Mouse (Mus musculus) embryonic facial prominence, embryonic 15.5 days (tissue): ENCODE results near the gene E130308A19Rik. TPM values are rescaled to one million over a fixed set of nuclear protein-coding genes. Genes with fewer than 3 reads are reported as not detected.
"Not testable (repeated sequence)": the region's sequence is repeated elsewhere in the genome, so short reads cannot be mapped to it uniquely, and the experiment has no call there.

Experiments
- ATAC-seq: fragments of 200-750 bp; cut with Nextera tagmentation; 2 replicates; pipeline ENCODE4 v1.8.0; 2017; ENCODE audit warnings: low read depth, moderate TSS enrichment; ENCODE audit not compliant: insufficient number of reproducible peaks, low FRiP score, low TSS enrichment
- H3K27ac ChIP-seq: fragments of 300-500 bp; sonication (generic); replicated peaks from 2 replicates; pipeline ENCODE4 v1.5.1; 2015; ENCODE audit warnings: mild to moderate bottlenecking, inconsistent platforms
- H3K27me3 ChIP-seq: fragments of 300-500 bp; sonication (generic); 2 replicates; pipeline ENCODE4 v1.6.1; 2015; ENCODE audit warnings: inconsistent platforms
- H3K36me3 ChIP-seq: fragments of 300-500 bp; sonication (generic); 2 replicates; pipeline ENCODE4 v1.6.1; 2015; ENCODE audit warnings: mild to moderate bottlenecking, inconsistent platforms
- H3K4me1 ChIP-seq: fragments of 300-500 bp; sonication (generic); 2 replicates; pipeline ENCODE4 v1.6.1; 2015; ENCODE audit warnings: inconsistent platforms
- H3K4me2 ChIP-seq: fragments of 300-500 bp; sonication (generic); replicated peaks from 2 replicates; pipeline ENCODE4 v1.6.1; 2015; ENCODE audit warnings: mild to moderate bottlenecking, inconsistent platforms
- H3K4me3 ChIP-seq: fragments of 300-500 bp; sonication (generic); replicated peaks from 2 replicates; pipeline ENCODE4 v1.5.1; 2015; ENCODE audit warnings: mild to moderate bottlenecking, inconsistent platforms
- H3K9ac ChIP-seq: fragments of 300-500 bp; sonication (generic); 2 replicates; pipeline ENCODE4 v1.6.1; 2015; ENCODE audit warnings: inconsistent platforms
- H3K9me3 ChIP-seq: fragments of 300-500 bp; sonication (generic); replicated peaks from 2 replicates; pipeline ENCODE4 v1.6.1; 2016; ENCODE audit warnings: inconsistent platforms
- WGBS: fragments of 180-500 bp; shearing (Covaris S2); methylation state at CpG from one replicate; pipeline ENCODE4 v1.1.7; 2015; 5-methylcytosine and 5-hydroxymethylcytosine counted together
- polyA plus RNA-seq: library from polyadenylated mRNA; unstranded; fragments of >200 nt; fragmentation: Nextera tagmentation; extraction: Ambion mirVana; gene quantifications from 2 replicates; pipeline ENCODE4 v1.2.1, GENCODE M21; 2015

Gene E130308A19Rik
- polyA plus RNA-seq, 1 experiment from 2014 or later = 18.7 TPM

- ATAC-seq, H3K4me2 ChIP-seq, H3K4me3 ChIP-seq, H3K4me1 ChIP-seq, H3K36me3 ChIP-seq, H3K27ac ChIP-seq, H3K27me3 ChIP-seq, H3K9ac ChIP-seq, H3K9me3 ChIP-seq: not testable (repeated sequence)
- 90% methylated on average over 2 of the region's 2 CpGs for WGBS
Measured at GRCm38 (mm10) chr4:59793626-59794025, 167.6 kb downstream of the E130308A19Rik start.

GRCm38 (mm10) chr4:59794116-59794515 is 168.1 kb downstream of the E130308A19Rik start:
- 86% methylated on average over 2 of the region's 2 CpGs for WGBS
- Histone ChIP-seq H3K4me2 (no peak overlapping the region), H3K9me3 (no peaks in the 10 kb centered on the region), H3K9ac (no peak overlapping the region), H3K4me1 (no peaks in the 10 kb centered on the region), H3K27ac (no peak overlapping the region), H3K36me3 (no peaks in the 10 kb centered on the region), H3K4me3 (no peak overlapping the region), H3K27me3 (no peaks in the 10 kb centered on the region)
- ATAC-seq = no peak

- H3K4me2 ChIP-seq = no peak overlapping the region
- H3K36me3 ChIP-seq = no peaks in the 10 kb centered on the region
- H3K4me1 ChIP-seq = no peaks in the 10 kb centered on the region
- H3K9me3 ChIP-seq = no peaks in the 10 kb centered on the region
- H3K4me3 ChIP-seq = no peak overlapping the region
- H3K9ac ChIP-seq = no peak overlapping the region
- 79% methylated on average over 2 of the region's 2 CpGs for WGBS
- no peak overlapping the region for H3K27ac ChIP-seq
- no peaks in the 10 kb centered on the region for H3K27me3 ChIP-seq
- no peak for ATAC-seq
Measured at GRCm38 (mm10) chr4:59795788-59796455, 169.9 kb downstream of the E130308A19Rik start.

- no peaks in the 10 kb centered on the region for H3K27me3 ChIP-seq
- no peak for ATAC-seq
- peaks cover 3% of the 10 kb centered on the region for H3K4me1 ChIP-seq
- no peak overlapping the region for H3K27ac ChIP-seq
- H3K4me2 ChIP-seq = no peak overlapping the region
- H3K4me3 ChIP-seq = no peak overlapping the region
- 73% methylated on average over 5 of the region's 5 CpGs for WGBS
- no peaks in the 10 kb centered on the region for H3K36me3 ChIP-seq
- no peaks in the 10 kb centered on the region for H3K9me3 ChIP-seq
- no peak overlapping the region for H3K9ac ChIP-seq
Measured at GRCm38 (mm10) chr4:59800181-59800580, 174.2 kb downstream of the E130308A19Rik start.

DNA sequence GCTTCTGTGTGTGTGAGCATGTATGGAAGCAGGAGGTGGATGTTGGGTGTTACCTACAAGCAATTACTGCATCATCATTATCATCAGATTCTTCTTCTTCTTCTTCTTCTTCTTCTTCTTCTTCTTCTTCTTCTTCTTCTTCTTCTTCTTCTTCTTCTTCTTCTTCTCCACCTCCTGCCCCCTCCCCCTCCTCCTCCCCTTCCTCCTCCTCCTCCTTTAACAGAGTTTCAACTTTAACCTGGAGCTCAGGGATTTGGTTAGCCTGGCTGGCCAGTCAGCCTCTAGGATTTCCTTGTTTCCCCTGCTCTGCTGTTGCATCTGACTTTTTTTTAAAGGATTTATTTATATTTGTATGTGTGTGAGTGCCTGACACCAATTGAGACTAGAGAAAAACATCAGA is 175.5 kb downstream of the E130308A19Rik start, which contains the start of gene Inip:
TSS of gene Inip (minus strand) at position 101 of the 400 bp plus-strand sequence.
- Histone ChIP-seq H3K36me3 (no peaks in the 10 kb centered on the region), H3K9me3 (no peaks in the 10 kb centered on the region), H3K4me1 (peaks cover 4% of the 10 kb centered on the region), H3K4me2 (no peak within 1 kb of the TSS), H3K9ac (no peak within 1 kb of the TSS), H3K27me3 (no peaks in the 10 kb centered on the region), H3K27ac (no peak within 1 kb of the TSS), H3K4me3 (no peak within 1 kb of the TSS)
- no peak for ATAC-seq

DNA sequence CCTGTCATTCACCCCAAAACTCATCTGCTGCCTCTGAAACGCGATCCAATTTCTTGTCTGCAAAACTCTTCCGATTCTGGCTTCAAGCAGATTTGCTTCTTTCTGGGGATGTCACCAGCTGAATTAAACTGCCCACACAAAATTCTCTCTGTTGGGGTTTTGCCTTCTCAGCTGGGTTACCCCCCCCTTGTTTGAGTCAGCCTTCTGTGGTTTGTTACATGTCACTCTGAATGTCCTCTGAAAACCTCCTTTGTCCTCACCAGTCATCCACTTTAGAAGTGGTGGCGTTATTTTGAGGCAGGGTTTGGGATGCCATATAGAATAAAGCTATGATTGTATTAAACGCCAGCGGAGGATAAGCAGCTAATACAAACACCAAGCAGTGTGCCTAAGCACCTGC is 176.1 kb downstream of the E130308A19Rik start:
- Histone ChIP-seq H3K27me3 (no peaks in the 10 kb centered on the region), H3K27ac (no peak overlapping the region), H3K4me2 (no peak overlapping the region), H3K9ac (no peak overlapping the region), H3K9me3 (no peaks in the 10 kb centered on the region), H3K4me3 (no peak overlapping the region), H3K4me1 (peaks cover 10% of the 10 kb centered on the region), H3K36me3 (no peaks in the 10 kb centered on the region)
- 71% methylated on average over 6 of the region's 6 CpGs for WGBS
- no peak for ATAC-seq

- Histone ChIP-seq H3K4me2 (no peak overlapping the region), H3K27me3 (no peaks in the 10 kb centered on the region), H3K4me3 (no peak overlapping the region), H3K9me3 (no peaks in the 10 kb centered on the region), H3K27ac (no peak overlapping the region), H3K36me3 (no peaks in the 10 kb centered on the region), H3K9ac (no peak overlapping the region), H3K4me1 (peaks cover 11% of the 10 kb centered on the region)
- 67% methylated on average over 4 of the region's 4 CpGs for WGBS
- no peak for ATAC-seq
Measured at GRCm38 (mm10) chr4:59802792-59803191, 176.8 kb downstream of the E130308A19Rik start.

DNA sequence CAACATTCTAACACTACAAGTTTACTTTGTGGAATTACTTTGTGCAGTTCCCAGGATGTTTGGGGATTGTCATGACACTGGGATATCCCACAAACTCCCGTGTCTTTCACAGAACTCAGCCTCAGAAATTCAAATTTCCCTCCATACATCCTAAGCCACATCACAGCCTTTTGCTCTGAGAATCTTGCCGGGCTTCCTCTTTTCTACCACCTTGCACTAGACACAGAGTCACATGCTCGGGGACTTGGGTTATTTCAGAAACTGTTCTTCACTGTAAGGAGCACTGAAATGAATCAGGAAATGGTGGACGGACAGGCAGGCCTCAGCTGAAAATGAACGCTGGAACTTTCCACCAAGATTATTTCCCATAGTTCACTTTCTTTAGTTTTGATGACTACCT is 177.3 kb downstream of the E130308A19Rik start:
- peaks cover 11% of the 10 kb centered on the region for H3K4me1 ChIP-seq
- H3K9ac ChIP-seq = no peak overlapping the region
- no peak overlapping the region for H3K27ac ChIP-seq
- H3K27me3 ChIP-seq = no peaks in the 10 kb centered on the region
- H3K36me3 ChIP-seq = no peaks in the 10 kb centered on the region
- H3K9me3 ChIP-seq = no peaks in the 10 kb centered on the region
- no peak overlapping the region for H3K4me2 ChIP-seq
- H3K4me3 ChIP-seq = no peak overlapping the region
- WGBS = 75% methylated on average over 5 of the region's 5 CpGs
- no peak for ATAC-seq

DNA sequence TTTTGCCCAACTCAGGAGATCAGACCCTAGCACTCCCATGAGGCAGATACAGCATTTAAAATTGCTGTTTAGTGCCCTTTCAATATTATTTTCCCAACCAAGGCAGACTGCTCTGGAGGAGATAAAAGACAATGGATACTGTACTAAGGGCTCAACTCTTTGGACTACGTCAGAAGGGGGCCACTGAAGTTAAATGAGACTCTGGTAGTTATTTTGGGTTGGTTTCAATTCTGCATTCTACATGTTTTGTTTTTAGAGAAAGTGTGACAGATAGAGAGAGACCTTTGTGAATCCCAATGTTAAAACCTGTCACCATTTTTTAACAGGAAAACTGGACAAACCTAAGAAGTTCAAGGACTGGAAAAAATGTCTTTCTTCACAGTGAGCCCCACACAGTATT is 178.7 kb downstream of the E130308A19Rik start:
- Histone ChIP-seq H3K4me2 (peak overlapping the region; percentile 95), H3K9me3 (no peaks in the 10 kb centered on the region), H3K4me1 (peaks cover 11% of the 10 kb centered on the region), H3K9ac (no peak overlapping the region), H3K36me3 (no peaks in the 10 kb centered on the region), H3K27me3 (no peaks in the 10 kb centered on the region), H3K4me3 (peak overlapping the region; percentile 82), H3K27ac (no peak overlapping the region)
- no peak for ATAC-seq
- 81% methylated on average over 1 of the region's 1 CpGs for WGBS

DNA sequence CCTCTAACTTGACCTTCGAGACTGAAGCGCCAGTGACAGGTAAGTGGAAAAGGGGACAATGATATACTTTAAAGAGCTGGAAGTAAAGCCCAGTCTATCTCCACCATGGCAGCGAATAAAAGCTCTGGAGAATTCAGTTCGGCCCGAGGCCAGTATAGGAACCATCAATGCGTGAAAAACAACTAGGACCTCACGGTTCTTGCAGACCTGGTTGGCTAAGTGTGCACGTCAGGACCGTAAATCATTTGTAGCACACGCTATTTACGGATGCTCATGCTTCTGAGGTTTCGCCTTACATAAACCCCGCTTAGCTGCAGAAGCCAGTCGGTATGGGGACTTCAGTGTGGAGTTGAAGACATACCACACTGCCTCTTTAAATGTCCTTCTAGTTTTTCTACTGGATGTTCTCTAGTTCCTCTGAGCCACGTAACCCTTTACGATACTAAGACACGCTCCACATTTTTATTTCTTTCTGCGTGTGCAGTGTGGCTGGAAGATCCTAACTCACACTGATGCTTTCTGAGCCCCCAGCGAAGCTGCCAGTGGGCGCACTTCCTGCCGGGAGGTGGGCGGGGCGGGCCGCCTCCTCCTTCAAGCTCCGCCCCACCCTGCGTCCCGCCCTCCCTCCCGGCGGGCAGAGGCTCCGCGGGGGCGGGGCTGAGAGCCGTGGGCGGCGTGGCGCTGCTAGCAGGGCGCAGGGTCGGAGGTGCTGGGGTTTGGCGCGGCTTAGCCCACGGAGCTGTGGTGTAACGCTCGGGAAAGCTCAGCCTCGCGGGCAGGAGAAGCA is 179.4 kb downstream of the E130308A19Rik start, which contains the start of gene Snx30:
TSS of gene Snx30 (plus strand) at position 660 of the 787 bp plus-strand sequence.
- peak within 1 kb of the TSS; percentile 82 for H3K4me3 ChIP-seq
- peaks cover 11% of the 10 kb centered on the region for H3K4me1 ChIP-seq
- H3K27me3 ChIP-seq = no peaks in the 10 kb centered on the region
- peak; percentile 92 for ATAC-seq
- whole genome bisulfite sequencing = 2% methylated on average over 43 of the region's 45 CpGs
- H3K4me2 ChIP-seq = peak within 1 kb of the TSS; percentile 95
- no peaks in the 10 kb centered on the region for H3K9me3 ChIP-seq
- peak within 1 kb of the TSS; percentile 70 for H3K9ac ChIP-seq
- H3K36me3 ChIP-seq = no peaks in the 10 kb centered on the region
- peak within 1 kb of the TSS; percentile 91 for H3K27ac ChIP-seq

DNA sequence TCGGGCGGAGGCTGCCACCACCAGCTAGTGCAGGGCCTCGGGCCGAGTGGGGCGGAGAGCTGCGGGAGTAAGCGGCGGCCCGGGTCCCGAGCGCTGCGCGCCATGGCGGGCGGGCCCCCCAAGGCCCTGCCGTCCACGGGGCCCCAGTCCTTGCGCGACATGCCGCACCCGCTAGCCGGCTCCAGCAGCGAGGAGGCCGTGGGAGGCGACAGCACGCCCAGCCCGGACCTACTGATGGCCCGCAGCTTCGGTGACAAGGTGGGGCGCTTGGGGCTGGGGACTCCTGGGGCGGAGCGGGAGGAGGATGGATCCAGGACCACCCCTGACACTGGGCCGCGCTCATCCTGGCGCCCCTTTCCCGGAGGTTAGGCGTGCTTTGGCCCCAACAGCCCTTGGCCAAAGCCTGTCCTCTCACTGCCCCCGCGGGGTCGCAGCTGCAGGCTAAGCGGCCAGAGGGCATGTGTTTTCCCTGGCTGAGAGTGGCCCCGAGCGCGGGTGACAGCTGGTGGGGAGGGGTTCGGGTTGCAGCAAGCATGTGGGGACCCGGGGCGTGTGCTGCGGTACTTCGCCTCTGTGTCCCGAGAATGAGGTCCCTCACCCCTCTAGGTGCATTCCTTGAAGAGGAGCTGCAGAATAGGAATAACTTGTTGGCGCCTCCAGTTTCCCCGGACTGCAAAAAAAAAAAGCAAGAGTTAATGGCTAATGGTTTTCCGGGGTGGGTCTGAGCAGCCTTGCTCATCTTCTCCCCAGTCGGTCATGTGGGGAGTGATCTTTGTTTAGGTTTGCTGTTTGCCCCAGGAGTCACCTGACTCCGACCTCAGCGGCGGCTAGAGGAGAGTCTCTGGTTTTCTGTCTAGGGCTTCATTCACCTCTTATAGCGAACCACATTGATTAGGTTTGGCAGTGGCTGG is 180.2 kb downstream of the E130308A19Rik start:
- Histone ChIP-seq H3K27me3 (no peaks in the 10 kb centered on the region), H3K4me3 (peak overlapping the region; percentile 82), H3K9ac (peak overlapping the region; percentile 70), H3K4me2 (peak overlapping the region; percentile 95), H3K27ac (peak overlapping the region; percentile 91), H3K36me3 (no peaks in the 10 kb centered on the region), H3K4me1 (peaks cover 11% of the 10 kb centered on the region), H3K9me3 (no peaks in the 10 kb centered on the region)
- ATAC-seq = peak; percentile 40
- under 1% methylated on average over 58 of the region's 58 CpGs for WGBS
